Mouse (Mus musculus): ENCODE data around the gene Cenps. TPM values are rescaled to one million over a fixed set of nuclear protein-coding genes. Genes with fewer than 3 reads are reported as not detected.

The Cenps gene
- polyA plus RNA-seq, 2 experiments, result 23.0 to 27.2 TPM

DNA sequence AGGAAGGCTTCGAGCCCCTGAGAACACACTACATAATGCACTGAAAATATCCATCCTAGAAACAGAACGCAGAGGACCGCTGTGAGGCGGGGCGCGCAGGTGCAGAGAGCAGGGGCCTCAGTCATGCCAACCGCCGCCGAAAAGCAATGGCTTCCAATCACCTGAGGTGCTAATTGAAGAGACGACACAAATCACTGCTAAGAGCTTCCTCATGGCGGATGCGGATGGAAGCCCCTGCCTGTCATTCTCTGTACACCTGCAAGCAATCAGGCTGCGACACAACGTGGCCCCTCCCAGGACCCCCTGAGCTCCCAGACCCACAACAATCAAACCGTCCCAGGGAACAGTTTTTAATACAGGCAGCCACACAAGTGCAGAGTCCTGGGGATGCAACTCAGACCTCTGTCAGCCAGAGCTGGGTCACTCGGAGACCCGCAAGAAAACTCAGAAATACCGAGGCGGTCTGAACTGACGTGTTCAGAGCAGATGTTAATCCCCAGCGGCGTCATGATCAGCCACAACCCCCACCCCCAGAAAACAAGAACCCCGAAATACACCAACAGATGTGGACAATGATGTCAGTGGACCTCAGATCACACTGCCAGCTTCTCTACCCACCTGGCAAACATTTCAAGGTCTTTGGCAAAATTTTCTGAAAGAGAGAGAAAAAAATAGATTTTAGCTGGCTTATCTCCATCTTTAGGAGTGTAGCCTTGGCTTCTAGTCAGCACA, 6.2 kb downstream of the Cenps start:
- 78% methylated on average over 23 of the region's 23 CpGs for WGBS
- no peak overlapping the region for H3K27ac ChIP-seq (replicated peaks; ENCODE audit: low read depth, low read length)
- no peak for TF ChIP-seq POLR2A (IDR thresholded peaks at IDR 0.05; ENCODE audit: borderline replicate concordance, extremely low read depth, insufficient read depth, insufficient read length)
- H3K4me2 ChIP-seq (replicated peaks; ENCODE audit: low read depth, low read length, severe bottlenecking), result no peak overlapping the region
- H3K9ac ChIP-seq (ENCODE audit: low read depth, low read length, severe bottlenecking), result no peak overlapping the region
- no peaks in the 10 kb centered on the region for H3K9me3 ChIP-seq (ENCODE audit: control insufficient read depth, low read length)
- H3K36me3 ChIP-seq (ENCODE audit: control insufficient read depth, insufficient read depth, low read length), result peaks cover 11% of the 10 kb centered on the region; the same call in 1 of the 2 replicates
- no peaks in the 10 kb centered on the region for H3K27me3 ChIP-seq (ENCODE audit: control insufficient read depth, insufficient read depth, low read length)
- H3K4me1 ChIP-seq (ENCODE audit: control insufficient read depth, insufficient read depth, low read length), result peaks cover 2% of the 10 kb centered on the region; the same call in 1 of the 2 replicates
- no peak overlapping the region for H3K4me3 ChIP-seq (replicated peaks; ENCODE audit: low read length)
- no peak for ATAC-seq (ENCODE audit: low FRiP score, low read depth)
- no peak for DNase-seq (ENCODE audit: low spot score)

DNA sequence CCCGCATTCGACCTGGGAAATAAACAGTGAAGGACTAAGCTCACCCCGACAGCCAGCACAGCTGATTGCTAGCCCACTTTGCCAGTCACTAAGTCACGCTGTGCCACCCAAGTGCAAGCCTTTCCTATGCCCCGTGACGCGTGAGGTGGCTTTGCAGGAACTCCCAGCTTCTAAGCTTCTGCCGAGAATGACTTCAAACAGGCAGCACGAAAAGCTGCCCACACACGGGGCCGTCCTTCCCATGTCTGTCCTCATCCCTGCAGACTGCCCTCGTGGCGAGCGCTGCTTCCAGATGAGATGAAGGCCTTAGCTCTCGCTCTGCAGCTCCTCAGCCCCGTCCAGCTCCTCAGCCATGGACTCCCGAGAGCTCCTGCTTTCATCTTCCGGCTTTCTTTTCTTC, 9.0 kb downstream of the Cenps start:
- no peak for DNase-seq (ENCODE audit: low spot score)
- no peak overlapping the region for H3K9ac ChIP-seq (ENCODE audit: low read depth, low read length, severe bottlenecking)
- no peak for ATAC-seq (ENCODE audit: low FRiP score, low read depth)
- peaks cover 2% of the 10 kb centered on the region; the same call in 1 of the 2 replicates for H3K4me1 ChIP-seq (ENCODE audit: control insufficient read depth, insufficient read depth, low read length)
- H3K4me3 ChIP-seq (replicated peaks; ENCODE audit: low read length), result no peak overlapping the region
- no peak overlapping the region for H3K27ac ChIP-seq (replicated peaks; ENCODE audit: low read depth, low read length)
- no peaks in the 10 kb centered on the region for H3K9me3 ChIP-seq (ENCODE audit: control insufficient read depth, low read length)
- H3K27me3 ChIP-seq (ENCODE audit: control insufficient read depth, insufficient read depth, low read length), result no peaks in the 10 kb centered on the region
- H3K36me3 ChIP-seq (ENCODE audit: control insufficient read depth, insufficient read depth, low read length), result peaks cover 14% of the 10 kb centered on the region; the same call in 1 of the 2 replicates
- no peak overlapping the region for H3K4me2 ChIP-seq (replicated peaks; ENCODE audit: low read depth, low read length, severe bottlenecking)
- WGBS, result 85% methylated on average over 18 of the region's 18 CpGs
- no peak for TF ChIP-seq POLR2A (IDR thresholded peaks at IDR 0.05; ENCODE audit: borderline replicate concordance, extremely low read depth, insufficient read depth, insufficient read length)

DNA sequence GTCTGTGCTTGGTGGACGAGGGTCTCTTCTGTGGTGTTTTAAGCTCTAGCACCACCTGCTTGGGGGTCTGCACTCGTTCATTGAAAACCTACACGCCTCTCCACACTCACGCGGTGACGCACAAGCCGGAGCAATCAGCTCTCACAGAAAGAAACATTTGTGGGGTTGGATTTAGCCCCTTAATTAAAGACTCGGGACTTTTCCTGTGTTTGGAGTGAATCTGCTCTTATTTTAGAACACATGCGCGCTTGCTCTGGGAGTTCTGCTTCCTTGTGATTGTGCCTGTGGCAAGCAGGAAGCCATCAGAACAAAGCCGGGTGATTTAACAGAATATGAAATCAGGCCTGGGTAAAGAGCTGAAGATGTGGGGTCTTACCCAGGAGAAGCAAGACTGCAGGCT, 10.8 kb downstream of the Cenps start, which contains the start of gene Cort:
Gene Cort (minus strand): TSS at position 101 of the 400 bp plus-strand sequence.
- H3K36me3 ChIP-seq (ENCODE audit: control insufficient read depth, insufficient read depth, low read length), result peaks cover 19% of the 10 kb centered on the region; the same call in 1 of the 2 replicates
- no peak within 1 kb of the TSS for H3K27ac ChIP-seq (replicated peaks; ENCODE audit: low read depth, low read length)
- no peak within 1 kb of the TSS for H3K4me3 ChIP-seq (replicated peaks; ENCODE audit: low read length)
- no peak for TF ChIP-seq POLR2A (IDR thresholded peaks at IDR 0.05; ENCODE audit: borderline replicate concordance, extremely low read depth, insufficient read depth, insufficient read length)
- peaks cover 2% of the 10 kb centered on the region; the same call in 1 of the 2 replicates for H3K4me1 ChIP-seq (ENCODE audit: control insufficient read depth, insufficient read depth, low read length)
- H3K4me2 ChIP-seq (replicated peaks; ENCODE audit: low read depth, low read length, severe bottlenecking), result no peak within 1 kb of the TSS
- H3K9me3 ChIP-seq (ENCODE audit: control insufficient read depth, low read length), result no peaks in the 10 kb centered on the region
- no peaks in the 10 kb centered on the region for H3K27me3 ChIP-seq (ENCODE audit: control insufficient read depth, insufficient read depth, low read length)
- 79% methylated on average over 11 of the region's 11 CpGs for WGBS
- no peak within 1 kb of the TSS; the same call in 1 of the 2 replicates for H3K9ac ChIP-seq (ENCODE audit: low read depth, low read length, severe bottlenecking)
- ATAC-seq (ENCODE audit: low FRiP score, low read depth) (no peak), DNase-seq (ENCODE audit: low spot score) (no peak)

DNA sequence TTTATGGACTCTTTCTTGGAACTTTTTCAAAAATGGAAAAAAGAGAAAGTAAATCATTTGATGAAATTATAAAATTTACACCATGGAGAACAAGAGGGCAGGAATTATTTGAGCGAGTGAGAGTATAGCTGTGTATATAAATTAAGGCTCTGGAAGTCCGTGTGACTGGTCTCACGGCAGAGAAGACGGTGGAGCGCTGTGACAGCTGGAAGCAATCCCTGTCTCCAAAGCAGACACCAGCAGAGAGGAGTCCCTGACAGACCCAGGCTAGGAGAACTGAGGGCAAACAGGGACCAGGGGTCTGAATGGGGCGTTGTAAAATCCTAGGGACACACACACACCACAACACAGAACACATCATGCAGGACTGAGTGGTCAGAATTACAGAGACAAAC, 11.3 kb downstream of the Cenps start:
- no peak overlapping the region for H3K4me2 ChIP-seq (replicated peaks; ENCODE audit: low read depth, low read length, severe bottlenecking)
- WGBS, result 60% methylated on average over 6 of the region's 6 CpGs
- no peak for TF ChIP-seq POLR2A (IDR thresholded peaks at IDR 0.05; ENCODE audit: borderline replicate concordance, extremely low read depth, insufficient read depth, insufficient read length)
- H3K4me3 ChIP-seq (replicated peaks; ENCODE audit: low read length), result no peak overlapping the region
- no peak overlapping the region for H3K27ac ChIP-seq (replicated peaks; ENCODE audit: low read depth, low read length)
- H3K9me3 ChIP-seq (ENCODE audit: control insufficient read depth, low read length), result no peaks in the 10 kb centered on the region
- ATAC-seq (ENCODE audit: low FRiP score, low read depth) (no peak), DNase-seq (ENCODE audit: low spot score) (no peak)
- H3K9ac ChIP-seq (ENCODE audit: low read depth, low read length, severe bottlenecking), result no peak overlapping the region
- H3K36me3 ChIP-seq (ENCODE audit: control insufficient read depth, insufficient read depth, low read length), result peaks cover 19% of the 10 kb centered on the region
- peaks cover 2% of the 10 kb centered on the region; the same call in 1 of the 2 replicates for H3K4me1 ChIP-seq (ENCODE audit: control insufficient read depth, insufficient read depth, low read length)
- no peaks in the 10 kb centered on the region for H3K27me3 ChIP-seq (ENCODE audit: control insufficient read depth, insufficient read depth, low read length)

DNA sequence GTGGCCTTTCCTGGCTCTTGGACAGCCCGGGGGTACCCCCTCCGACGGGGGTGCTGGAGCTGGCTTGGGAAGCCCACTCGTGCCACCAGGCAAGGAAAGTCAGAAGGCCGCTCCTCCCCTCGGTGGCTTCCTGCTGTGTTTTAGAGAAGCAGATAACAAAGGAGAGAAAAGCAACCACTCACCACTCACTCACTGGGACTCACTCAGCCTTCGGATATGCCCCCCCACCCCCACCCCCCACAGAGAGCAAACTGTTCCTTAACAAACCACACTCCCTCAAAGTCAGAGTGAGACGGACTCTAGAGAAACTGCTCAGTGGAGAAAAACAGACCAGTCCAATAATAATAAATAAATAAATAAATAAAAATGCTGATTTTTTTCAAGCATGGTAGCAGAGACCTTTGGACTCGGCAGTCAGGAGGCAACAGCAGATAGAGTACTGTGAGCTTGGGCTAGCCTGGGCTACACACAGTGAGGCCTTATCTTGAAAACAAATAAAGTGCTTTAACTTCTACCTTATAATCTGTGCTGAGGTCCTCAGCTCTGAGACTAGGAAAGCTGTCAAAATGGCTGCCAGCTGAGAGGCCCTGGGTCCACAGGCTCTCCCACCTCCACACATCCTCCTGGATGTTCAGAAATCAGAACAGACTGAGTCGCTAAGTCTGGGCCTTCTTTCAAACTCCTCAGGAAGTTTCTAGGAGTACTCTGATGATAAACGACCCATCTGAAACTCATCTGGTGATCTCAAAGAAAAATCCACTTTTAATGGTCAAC, 11.9 kb downstream of the Cenps start:
- no peak overlapping the region for H3K9ac ChIP-seq (ENCODE audit: low read depth, low read length, severe bottlenecking)
- 67% methylated on average over 11 of the region's 11 CpGs for WGBS
- no peaks in the 10 kb centered on the region for H3K9me3 ChIP-seq (ENCODE audit: control insufficient read depth, low read length)
- DNase-seq (ENCODE audit: low spot score) (no peak), ATAC-seq (ENCODE audit: low FRiP score, low read depth) (no peak)
- H3K36me3 ChIP-seq (ENCODE audit: control insufficient read depth, insufficient read depth, low read length), result peaks cover 19% of the 10 kb centered on the region
- no peak overlapping the region for H3K4me2 ChIP-seq (replicated peaks; ENCODE audit: low read depth, low read length, severe bottlenecking)
- no peak overlapping the region for H3K4me3 ChIP-seq (replicated peaks; ENCODE audit: low read length)
- H3K4me1 ChIP-seq (ENCODE audit: control insufficient read depth, insufficient read depth, low read length), result peaks cover 2% of the 10 kb centered on the region; the same call in 1 of the 2 replicates
- no peak overlapping the region for H3K27ac ChIP-seq (replicated peaks; ENCODE audit: low read depth, low read length)
- no peaks in the 10 kb centered on the region for H3K27me3 ChIP-seq (ENCODE audit: control insufficient read depth, insufficient read depth, low read length)
- no peak for TF ChIP-seq POLR2A (IDR thresholded peaks at IDR 0.05; ENCODE audit: borderline replicate concordance, extremely low read depth, insufficient read depth, insufficient read length)

Data from limb, embryonic 14.5 days (tissue).